In genomic region chr5:138768704-138769103, GRCm38 (mm10) we compare ENCODE assay signal across 29 mouse cellular contexts. TPM values are rescaled to one million over a fixed set of nuclear protein-coding genes. Genes with fewer than 3 reads are reported as not detected.
A peak's percentile ranks its signal among the peaks of the same experiment; 100 is the strongest.
DNase-seq lines count a peak whose midpoint lies in the region; ATAC-seq and TF ChIP-seq lines count a peak whose summit lies in the region.
"Had no signal": no experiment of that assay in that cellular context is flagged by ENCODE, and none has a peak within 500 bp of the region (broad histone marks: within the 10 kb centered on the region; RNA-seq: fewer than 3 reads in every experiment).

No protein-coding gene starts in this region.

- H3K4me1 ChIP-seq in lung, adult 2 months (ENCODE audit: control insufficient read depth, insufficient read depth, low read length), result peaks cover 7% of the 10 kb centered on the region
- H3K4me1 ChIP-seq in midbrain, embryonic 11.5 days (ENCODE audit: control insufficient read depth, insufficient read depth, low read length), result no peaks in the 10 kb centered on the region
- H3K4me1 ChIP-seq: forebrain, embryonic 13.5 days; hindbrain, embryonic 12.5 days had no signal

- WGBS in lung, adult 2 months, result 46% methylated on average over 2 of the region's 2 CpGs
- WGBS in midbrain, embryonic 11.5 days, result 88% methylated on average over 2 of the region's 2 CpGs

- TF ChIP-seq POLR2A in lung, adult 2 months (IDR thresholded peaks at IDR 0.05; ENCODE audit: borderline replicate concordance, extremely low read depth, low read depth, low read length), result no peak; the same call in 1 of the 2 replicates

- H3K4me2 ChIP-seq in midbrain, embryonic 11.5 days, result no peak overlapping the region
- H3K4me2 ChIP-seq: forebrain, embryonic 13.5 days; heart, embryonic 11.5 days; hindbrain, embryonic 12.5 days; hindbrain, embryonic 15.5 days had no signal

- H3K9ac ChIP-seq in midbrain, embryonic 11.5 days (ENCODE audit: low read length), result no peak overlapping the region
- H3K9ac ChIP-seq: forebrain, embryonic 13.5 days; hindbrain, embryonic 12.5 days; hindbrain, embryonic 15.5 days had no signal

- TF ChIP-seq CTCF in lung, adult 2 months (IDR thresholded peaks at IDR 0.05; ENCODE audit: insufficient read depth, low read length), result no peak

- H3K36me3 ChIP-seq in midbrain, embryonic 11.5 days (ENCODE audit: control insufficient read depth, insufficient read depth, low read length), result no peaks in the 10 kb centered on the region

- no peak for DNase-seq in frontal cortex, postnatal 36 days (ENCODE audit: low spot score in 2 of 2)
- DNase-seq in lung, adult 2 months, result peak; percentile 17
- no peak for DNase-seq in lung, postnatal 10 days
- DNase-seq in lung, postnatal 25 days (ENCODE audit: low spot score), result peak; percentile 51
- no peak for DNase-seq in midbrain, embryonic 11.5 days (ENCODE audit: low spot score, missing footprints)
- DNase-seq: adrenal gland, adult 8-10 months; adrenal gland, postnatal 25 days; cerebellum, adult 18-20 months; cerebellum, adult 9-10 months; cerebellum, postnatal 14 days; gastrocnemius, postnatal 10 days had no signal

- H3K27ac ChIP-seq in midbrain, embryonic 11.5 days (ENCODE audit: low read depth, low read length), result no peak overlapping the region
- H3K27ac ChIP-seq: forebrain, embryonic 10.5 days; forebrain, embryonic 13.5 days; hindbrain, embryonic 12.5 days; hindbrain, embryonic 15.5 days had no signal

- no peaks in the 10 kb centered on the region for H3K9me3 ChIP-seq in midbrain, embryonic 11.5 days (ENCODE audit: control insufficient read depth, low read length)
- H3K9me3 ChIP-seq: forebrain, embryonic 10.5 days; forebrain, embryonic 13.5 days; hindbrain, embryonic 12.5 days; hindbrain, embryonic 15.5 days had no signal

- H3K27me3 ChIP-seq in midbrain, embryonic 11.5 days (ENCODE audit: control insufficient read depth, insufficient read depth, low read length), result no peaks in the 10 kb centered on the region
- H3K27me3 ChIP-seq: forebrain, embryonic 13.5 days; hindbrain, embryonic 12.5 days; hindbrain, embryonic 15.5 days had no signal

- peak; percentile 64; the same call in 1 of the 2 replicates for ATAC-seq in frontal cortex, adult (ENCODE audit: low TSS enrichment)
- no peak for ATAC-seq in megakaryocyte progenitor cell, adult 5-6 weeks (replicated peaks; ENCODE audit: poor library complexity)
- ATAC-seq in midbrain, embryonic 11.5 days (ENCODE audit: low FRiP score), result no peak
- ATAC-seq: activated CD4-positive, CD25-positive, alpha-beta regulatory T cell, adult 4 months; forebrain, embryonic 13.5 days; forebrain, embryonic 16.5 days had no signal

- no peak overlapping the region for H3K4me3 ChIP-seq in lung, adult 2 months (replicated peaks; ENCODE audit: extremely low read depth, low read depth, low read length)
- no peak overlapping the region for H3K4me3 ChIP-seq in midbrain, embryonic 11.5 days (ENCODE audit: low read depth, low read length)
- H3K4me3 ChIP-seq: forebrain, embryonic 10.5 days; forebrain, embryonic 13.5 days; hindbrain, embryonic 12.5 days; hindbrain, embryonic 15.5 days had no signal

RNA-seq across cellular contexts. Expression of gene Fam20c, which starts 14.4 kb away (rescaled TPM):
- 11.0 and 14.2 TPM in 2 replicates for polyA plus RNA-seq in lung, adult 2 months (2012; rRNA removed)
- total RNA-seq in megakaryocyte progenitor cell, adult 5-6 weeks (2015), result 2.0 and 3.4 TPM in 2 replicates
- total RNA-seq in megakaryocyte progenitor cell, adult 5-6 weeks (2017), result 2.5 and 6.3 TPM in 2 replicates
- 14.6 and 16.3 TPM in 2 replicates for polyA plus RNA-seq in midbrain, embryonic 11.5 days (2014; fragmentation: Nextera tagmentation; extraction: Ambion mirVana)
- polyA plus RNA-seq: activated CD4-positive, CD25-positive, alpha-beta regulatory T cell, adult 4 months had no signal

RNA-seq across cellular contexts. Expression of gene Gm5294, which starts 51.2 kb away (rescaled TPM):
- not detected in 2 replicates for polyA plus RNA-seq in lung, adult 2 months (2012; rRNA removed)
- not detected in 2 replicates for total RNA-seq in megakaryocyte progenitor cell, adult 5-6 weeks (2015)
- not detected in 2 replicates for total RNA-seq in megakaryocyte progenitor cell, adult 5-6 weeks (2017)
- polyA plus RNA-seq in midbrain, embryonic 11.5 days (2014; fragmentation: Nextera tagmentation; extraction: Ambion mirVana), result not detected in 2 replicates
- total RNA-seq: adrenal gland, adult 8-10 months; adrenal gland, postnatal 25 days; ES-E14; gastrocnemius, postnatal 10 days; gastrocnemius, postnatal 4 days; heart, adult 8-10 months; heart, postnatal 25 days; hematopoietic stem cell, adult 5-6 weeks had no signal
- polyA plus RNA-seq: activated CD4-positive, CD25-positive, alpha-beta regulatory T cell, adult 4 months; embryonic facial prominence, embryonic 11.5 days; embryonic facial prominence, embryonic 14.5 days; forebrain, embryonic 10.5 days; forebrain, embryonic 13.5 days; forebrain, embryonic 16.5 days; frontal cortex, adult 2 months; heart, embryonic 11.5 days; heart, embryonic 14.5 days had no signal

Comparison
In these comparisons a context has a peak if more than half of its experiments do, and no peak if none do; other contexts are left out.
1. DNase-seq: peak in lung, adult 2 months (single experiment) and lung, postnatal 25 days (single experiment); none in frontal cortex, postnatal 36 days (0 of 2), lung, postnatal 10 days (single experiment) and midbrain, embryonic 11.5 days (single experiment).